Mouse (Mus musculus): ENCODE measurements at regions not wholly inside any gene's neighbourhood (a gene's known extent, or its start where the extent isn't known, plus 50 kb on each side); places are given as distances from the start of the nearest gene placed in this dataset.

- ATAC-seq (ENCODE audit: insufficient number of reproducible peaks, insufficient read depth, low FRiP score, low TSS enrichment, low read depth) = no peak
- H3K36me3 ChIP-seq = no peaks in the 10 kb centered on the region
Measured at GRCm38 (mm10) chr14:67181586-67181985, 1172.6 kb upstream of the Gulo start.

GRCm38 (mm10) chr14:67179549-67179948, 1170.5 kb upstream of the Gulo start:
- Histone ChIP-seq H3K4me3 (replicated peaks) (no peak overlapping the region), H3K27ac (no peak overlapping the region), H3K9me3 (no peaks in the 10 kb centered on the region), H3K9ac (replicated peaks) (no peak overlapping the region), H3K4me1 (replicated peaks) (peaks cover 29% of the 10 kb centered on the region), H3K27me3 (no peaks in the 10 kb centered on the region), H3K36me3 (no peaks in the 10 kb centered on the region), H3K4me2 (no peak overlapping the region)
- no peak for ATAC-seq (ENCODE audit: insufficient number of reproducible peaks, insufficient read depth, low FRiP score, low TSS enrichment, low read depth)

More at GRCm38 (mm10) chr14:67181586-67181985, 1172.6 kb upstream of the Gulo start:
- H3K27me3 ChIP-seq = no peaks in the 10 kb centered on the region
- WGBS = 71% methylated on average over 3 of the region's 3 CpGs
- no peak overlapping the region for H3K27ac ChIP-seq
- peaks cover 3% of the 10 kb centered on the region; the same call in 1 of the 2 replicates for H3K9me3 ChIP-seq
- H3K4me3 ChIP-seq (replicated peaks) = no peak overlapping the region
- no peak overlapping the region for H3K4me2 ChIP-seq
- peaks cover 20% of the 10 kb centered on the region for H3K4me1 ChIP-seq (replicated peaks)
- no peak overlapping the region for H3K9ac ChIP-seq (replicated peaks)

- no peaks in the 10 kb centered on the region for H3K9me3 ChIP-seq
- 26% methylated on average over 9 of the region's 9 CpGs for WGBS
- no peaks in the 10 kb centered on the region for H3K27me3 ChIP-seq
- H3K4me3 ChIP-seq (replicated peaks) = no peak overlapping the region
- no peaks in the 10 kb centered on the region for H3K36me3 ChIP-seq
- no peak for ATAC-seq (ENCODE audit: insufficient number of reproducible peaks, insufficient read depth, low FRiP score, low TSS enrichment, low read depth)
- H3K9ac ChIP-seq (replicated peaks) = no peak overlapping the region
- H3K27ac ChIP-seq = no peak overlapping the region
- H3K4me2 ChIP-seq = no peak overlapping the region
- peaks cover 29% of the 10 kb centered on the region for H3K4me1 ChIP-seq (replicated peaks)
Measured at GRCm38 (mm10) chr14:67178329-67179039, 1169.5 kb upstream of the Gulo start.

- no peak overlapping the region for H3K4me3 ChIP-seq (replicated peaks)
- H3K4me1 ChIP-seq (replicated peaks) = peaks cover 26% of the 10 kb centered on the region
- no peaks in the 10 kb centered on the region for H3K36me3 ChIP-seq
- H3K9me3 ChIP-seq = no peaks in the 10 kb centered on the region
- ATAC-seq (ENCODE audit: insufficient number of reproducible peaks, insufficient read depth, low FRiP score, low TSS enrichment, low read depth) = no peak
- no peaks in the 10 kb centered on the region for H3K27me3 ChIP-seq
- peak overlapping the region; percentile 21 for H3K4me2 ChIP-seq
- H3K27ac ChIP-seq = no peak overlapping the region
- no peak overlapping the region for H3K9ac ChIP-seq (replicated peaks)
- 69% methylated on average over 6 of the region's 6 CpGs for WGBS
Measured at GRCm38 (mm10) chr14:67176672-67177071, 1167.7 kb upstream of the Gulo start.

DNA sequence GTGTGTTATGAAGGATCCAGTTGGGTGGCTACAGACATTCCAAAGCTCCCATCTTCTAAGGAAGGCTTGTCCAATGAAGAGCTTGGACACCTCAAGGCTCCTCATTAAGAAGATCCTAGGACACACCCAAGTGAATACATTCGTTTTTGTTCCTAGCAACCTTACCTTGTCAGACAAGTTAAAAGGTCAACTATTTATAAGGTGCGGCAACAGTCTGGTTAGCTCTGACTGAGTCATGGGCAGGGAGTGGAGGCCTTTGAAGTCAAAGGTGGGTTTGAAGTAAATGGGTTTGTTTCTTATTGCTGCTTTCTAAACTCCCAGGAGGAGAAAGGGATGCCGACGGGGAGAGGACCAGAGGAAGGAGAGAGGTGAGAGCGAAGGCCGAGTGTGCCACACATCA, 1167.1 kb upstream of the Gulo start:
- no peaks in the 10 kb centered on the region for H3K9me3 ChIP-seq
- H3K4me3 ChIP-seq (replicated peaks) = no peak overlapping the region
- H3K9ac ChIP-seq (replicated peaks) = no peak overlapping the region
- peak overlapping the region; percentile 21; the same call in 1 of the 2 replicates for H3K4me2 ChIP-seq
- H3K4me1 ChIP-seq (replicated peaks) = peaks cover 24% of the 10 kb centered on the region
- H3K27ac ChIP-seq = no peak overlapping the region
- 40% methylated on average over 6 of the region's 6 CpGs for WGBS
- ATAC-seq (ENCODE audit: insufficient number of reproducible peaks, insufficient read depth, low FRiP score, low TSS enrichment, low read depth) = no peak
- H3K27me3 ChIP-seq = no peaks in the 10 kb centered on the region
- no peaks in the 10 kb centered on the region for H3K36me3 ChIP-seq

- Histone ChIP-seq H3K4me1 (replicated peaks) (peaks cover 31% of the 10 kb centered on the region), H3K4me3 (replicated peaks) (no peak overlapping the region), H3K4me2 (no peak overlapping the region), H3K9ac (replicated peaks) (no peak overlapping the region), H3K9me3 (no peaks in the 10 kb centered on the region), H3K27me3 (no peaks in the 10 kb centered on the region), H3K27ac (no peak overlapping the region), H3K36me3 (no peaks in the 10 kb centered on the region)
- WGBS = 82% methylated on average over 7 of the region's 7 CpGs
- ATAC-seq (ENCODE audit: insufficient number of reproducible peaks, insufficient read depth, low FRiP score, low TSS enrichment, low read depth) = no peak
Measured at GRCm38 (mm10) chr14:67174929-67175328, 1165.9 kb upstream of the Gulo start.

DNA sequence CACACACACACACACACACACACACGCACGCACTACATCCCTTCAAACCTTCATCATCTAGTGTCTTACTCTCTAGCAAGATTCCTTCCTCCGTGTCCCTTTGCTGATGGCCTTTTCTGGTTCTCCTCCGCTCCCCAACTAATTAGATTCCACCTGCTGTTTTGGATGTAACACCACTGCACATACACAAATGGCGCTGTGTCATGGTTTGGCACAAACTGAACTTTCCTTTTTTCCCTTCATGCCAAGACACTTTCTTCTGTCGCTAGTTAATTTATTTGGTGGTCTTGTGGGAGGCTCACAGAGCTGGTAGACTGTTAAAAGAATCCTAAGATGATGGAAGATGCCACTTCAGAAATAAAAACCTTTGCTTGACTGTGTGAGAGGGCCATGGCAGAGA, 1161.8 kb upstream of the Gulo start:
- no peaks in the 10 kb centered on the region for H3K36me3 ChIP-seq
- H3K4me2 ChIP-seq = no peak overlapping the region
- H3K27ac ChIP-seq = no peak overlapping the region
- WGBS = 87% methylated on average over 6 of the region's 6 CpGs
- H3K9me3 ChIP-seq = no peaks in the 10 kb centered on the region
- no peak for ATAC-seq (ENCODE audit: insufficient number of reproducible peaks, insufficient read depth, low FRiP score, low TSS enrichment, low read depth)
- H3K9ac ChIP-seq (replicated peaks) = no peak overlapping the region
- peaks cover 24% of the 10 kb centered on the region for H3K4me1 ChIP-seq (replicated peaks)
- H3K27me3 ChIP-seq = no peaks in the 10 kb centered on the region
- no peak overlapping the region for H3K4me3 ChIP-seq (replicated peaks)

GRCm38 (mm10) chr14:67170248-67170647, 1161.2 kb upstream of the Gulo start:
- no peaks in the 10 kb centered on the region for H3K36me3 ChIP-seq
- no peak overlapping the region for H3K4me3 ChIP-seq (replicated peaks)
- no peak for ATAC-seq (ENCODE audit: insufficient number of reproducible peaks, insufficient read depth, low FRiP score, low TSS enrichment, low read depth)
- H3K9me3 ChIP-seq = no peaks in the 10 kb centered on the region
- peaks cover 22% of the 10 kb centered on the region for H3K4me1 ChIP-seq (replicated peaks)
- H3K4me2 ChIP-seq = no peak overlapping the region
- H3K9ac ChIP-seq (replicated peaks) = no peak overlapping the region
- no peaks in the 10 kb centered on the region for H3K27me3 ChIP-seq
- no peak overlapping the region for H3K27ac ChIP-seq
- WGBS = 3% methylated on average over 3 of the region's 3 CpGs

DNA sequence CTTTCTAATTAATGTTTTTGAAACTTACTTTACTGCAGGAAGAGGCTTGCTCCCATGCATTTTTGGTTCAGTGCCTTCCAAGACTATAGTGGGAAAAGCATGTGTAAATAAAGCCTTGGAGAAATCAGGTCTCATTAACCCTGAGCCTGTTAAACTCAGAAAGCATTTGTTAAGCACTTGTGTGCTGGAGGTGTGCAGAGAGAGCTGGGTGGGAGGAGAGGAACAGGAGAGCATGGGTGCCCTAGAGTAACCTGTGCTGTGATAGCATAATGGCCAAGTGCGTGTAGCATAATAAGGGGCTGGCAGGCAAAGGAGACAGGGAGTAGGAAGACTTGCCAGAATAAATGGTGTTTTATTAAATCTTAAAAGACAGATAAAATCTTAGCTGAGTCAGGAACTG, 1160.2 kb upstream of the Gulo start:
- ATAC-seq (ENCODE audit: insufficient number of reproducible peaks, insufficient read depth, low FRiP score, low TSS enrichment, low read depth) = no peak
- Histone ChIP-seq H3K9me3 (no peaks in the 10 kb centered on the region), H3K4me3 (replicated peaks) (no peak overlapping the region), H3K27me3 (no peaks in the 10 kb centered on the region), H3K4me1 (replicated peaks) (peaks cover 22% of the 10 kb centered on the region), H3K36me3 (no peaks in the 10 kb centered on the region), H3K4me2 (no peak overlapping the region), H3K27ac (peak overlapping the region; percentile 42; the same call in 1 of the 2 replicates), H3K9ac (replicated peaks) (no peak overlapping the region)
- WGBS = 42% methylated on average over 1 of the region's 1 CpGs

DNA sequence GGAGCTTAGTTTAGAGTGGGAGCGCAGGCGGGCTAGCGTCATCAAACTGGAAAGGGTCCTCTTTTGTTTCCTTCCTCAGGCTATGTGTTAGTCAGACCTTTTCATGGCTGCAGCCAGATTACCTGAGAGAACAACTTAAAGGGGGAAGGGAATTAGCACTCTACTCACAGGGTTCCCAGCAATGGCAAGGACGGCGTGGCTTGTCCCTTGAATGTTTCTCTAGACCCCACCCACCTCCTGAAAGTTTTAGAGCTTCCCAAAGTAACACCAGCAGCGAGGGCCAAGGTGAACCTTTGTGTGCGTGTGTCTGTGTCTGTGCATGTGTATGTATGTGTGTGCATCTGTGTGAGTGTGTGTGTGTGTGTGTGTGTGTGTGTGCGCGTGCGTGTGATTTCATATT, 1151.0 kb upstream of the Gulo start:
- WGBS = 84% methylated on average over 10 of the region's 10 CpGs
- no peak for ATAC-seq (ENCODE audit: insufficient number of reproducible peaks, insufficient read depth, low FRiP score, low TSS enrichment, low read depth)

DNA sequence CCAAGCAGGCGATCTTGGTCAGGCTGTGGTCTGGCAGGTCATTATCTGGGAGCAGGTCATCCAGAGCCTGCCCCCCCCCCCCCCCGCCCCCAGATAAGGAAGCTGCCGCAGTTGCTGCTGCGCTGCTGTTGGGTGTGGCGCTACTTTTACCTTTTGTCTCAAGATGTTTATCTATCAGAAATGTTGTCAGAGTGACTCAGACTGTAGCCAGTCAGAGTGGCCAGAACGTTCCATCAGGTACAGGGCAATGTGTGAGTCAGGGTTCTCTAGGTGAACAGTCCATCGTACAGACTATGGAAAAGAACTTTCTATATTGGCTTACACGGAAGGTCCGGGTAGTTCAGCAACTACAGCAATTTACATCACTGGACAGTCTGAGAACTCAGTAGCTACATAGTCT, 1149.9 kb upstream of the Gulo start:
- no peaks in the 10 kb centered on the region for H3K9me3 ChIP-seq
- H3K4me3 ChIP-seq (replicated peaks) = no peak overlapping the region
- ATAC-seq (ENCODE audit: insufficient number of reproducible peaks, insufficient read depth, low FRiP score, low TSS enrichment, low read depth) = no peak
- H3K36me3 ChIP-seq = no peaks in the 10 kb centered on the region
- no peak overlapping the region for H3K27ac ChIP-seq
- H3K27me3 ChIP-seq = no peaks in the 10 kb centered on the region
- no peak overlapping the region for H3K4me2 ChIP-seq
- no peak overlapping the region for H3K9ac ChIP-seq (replicated peaks)
- 74% methylated on average over 9 of the region's 9 CpGs for WGBS
- no peaks in the 10 kb centered on the region for H3K4me1 ChIP-seq (replicated peaks)

More for the DNA sequence above, 1151.0 kb upstream of the Gulo start:
- Histone ChIP-seq H3K9ac (replicated peaks) (no peak overlapping the region), H3K4me3 (replicated peaks) (no peak overlapping the region), H3K4me1 (replicated peaks) (no peaks in the 10 kb centered on the region), H3K27ac (no peak overlapping the region), H3K4me2 (no peak overlapping the region), H3K9me3 (no peaks in the 10 kb centered on the region), H3K36me3 (no peaks in the 10 kb centered on the region), H3K27me3 (no peaks in the 10 kb centered on the region)

- Histone ChIP-seq H3K27me3 (no peaks in the 10 kb centered on the region), H3K27ac (no peak overlapping the region), H3K9me3 (no peaks in the 10 kb centered on the region), H3K4me3 (replicated peaks) (no peak overlapping the region), H3K9ac (replicated peaks) (no peak overlapping the region), H3K4me2 (no peak overlapping the region), H3K4me1 (replicated peaks) (no peaks in the 10 kb centered on the region), H3K36me3 (no peaks in the 10 kb centered on the region)
- ATAC-seq (ENCODE audit: insufficient number of reproducible peaks, insufficient read depth, low FRiP score, low TSS enrichment, low read depth) = no peak
- WGBS = 70% methylated on average over 8 of the region's 8 CpGs
Measured at GRCm38 (mm10) chr14:67156366-67156765, 1147.4 kb upstream of the Gulo start.
